Mouse (Mus musculus): Measurements from ENCODE around the gene Coro1b.
A peak's percentile ranks its signal among the peaks of the same experiment; 100 is the strongest.

GRCm38 (mm10) chr19:4201291-4201909 is 53.0 kb downstream of the Coro1b start, which contains the start of gene Rad9a:
- TF ChIP-seq CTCF (IDR thresholded peaks at IDR 0.05; ENCODE audit: control insufficient read depth, insufficient read depth, low read length), result no peak; the same call in 1 of the 2 replicates
- TF ChIP-seq POLR2A (IDR thresholded peaks at IDR 0.05; ENCODE audit: borderline replicate concordance, control insufficient read depth, low read depth, low read length), result peak; percentile 79

All from bone marrow, adult 2 months (tissue).